Mouse (Mus musculus): ENCODE results near the gene Ubash3b. TPM values are rescaled to one million over a fixed set of nuclear protein-coding genes. Genes with fewer than 3 reads are reported as not detected.

Ubash3b gene
- polyA plus RNA-seq, 1 experiment from 2014 or later, result 13.4 TPM

DNA sequence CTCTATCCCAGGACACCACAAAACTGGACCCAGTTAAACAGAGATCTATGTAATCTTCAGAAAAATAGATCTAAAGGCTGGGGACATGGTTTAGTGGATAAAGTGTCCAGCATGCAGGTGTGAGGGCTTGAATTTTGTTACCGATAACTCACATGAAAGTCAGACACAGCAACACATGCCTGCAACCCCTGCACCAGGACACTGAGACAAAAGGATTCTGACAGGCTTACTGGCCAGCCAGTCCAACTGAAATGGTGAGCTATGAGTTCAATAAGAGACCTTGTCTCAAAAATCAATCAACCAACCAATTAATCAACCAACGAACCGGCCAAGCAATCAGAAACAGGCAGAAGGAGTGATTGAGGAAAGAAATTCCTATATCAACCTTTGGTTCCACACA, 177.7 kb downstream of the Ubash3b start:
- H3K4me1 ChIP-seq (replicated peaks; ENCODE audit: control insufficient read depth, insufficient read depth, low read length), result no peaks in the 10 kb centered on the region
- no peak overlapping the region for H3K4me3 ChIP-seq (ENCODE audit: low read depth, low read length)
- H3K4me2 ChIP-seq, result no peak overlapping the region
- no peak overlapping the region for H3K27ac ChIP-seq (ENCODE audit: low read depth, low read length)
- no peaks in the 10 kb centered on the region for H3K27me3 ChIP-seq (replicated peaks; ENCODE audit: control insufficient read depth, insufficient read depth, low read length)
- DNase-seq (ENCODE audit: low spot score), result no peak
- no peaks in the 10 kb centered on the region for H3K9me3 ChIP-seq (ENCODE audit: control insufficient read depth, low read length)
- H3K36me3 ChIP-seq (ENCODE audit: control insufficient read depth, insufficient read depth, low read length), result no peaks in the 10 kb centered on the region
- H3K9ac ChIP-seq (ENCODE audit: low read depth, low read length), result no peak overlapping the region
- no peak for ATAC-seq (replicated peaks; ENCODE audit: low FRiP score)
- 81% methylated on average over 3 of the region's 3 CpGs for WGBS

DNA sequence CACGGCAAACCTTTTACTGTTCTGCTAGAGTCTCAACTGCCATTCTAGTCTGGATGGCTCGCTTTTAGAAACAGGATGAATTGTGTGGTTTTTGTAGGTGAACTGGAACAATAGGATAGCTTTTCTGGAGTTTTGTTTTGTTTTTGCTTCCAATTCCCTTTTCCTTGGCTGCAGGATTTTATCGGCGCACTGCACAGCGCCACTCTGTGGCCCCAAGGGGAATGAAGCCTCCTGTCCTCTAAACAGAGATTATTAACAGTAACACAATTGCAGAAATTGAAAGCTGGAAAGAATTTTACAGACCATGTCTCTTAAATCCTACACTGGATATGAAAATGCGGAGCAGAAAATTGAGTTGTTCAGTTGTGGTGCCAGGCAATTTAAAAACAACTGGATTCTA, 179.0 kb downstream of the Ubash3b start:
- no peaks in the 10 kb centered on the region for H3K4me1 ChIP-seq (replicated peaks; ENCODE audit: control insufficient read depth, insufficient read depth, low read length)
- H3K4me2 ChIP-seq, result no peak overlapping the region
- H3K9me3 ChIP-seq (ENCODE audit: control insufficient read depth, low read length), result no peaks in the 10 kb centered on the region
- no peak overlapping the region for H3K9ac ChIP-seq (ENCODE audit: low read depth, low read length)
- H3K4me3 ChIP-seq (ENCODE audit: low read depth, low read length), result no peak overlapping the region
- H3K27me3 ChIP-seq (replicated peaks; ENCODE audit: control insufficient read depth, insufficient read depth, low read length), result no peaks in the 10 kb centered on the region
- no peak for ATAC-seq (replicated peaks; ENCODE audit: low FRiP score)
- DNase-seq (ENCODE audit: low spot score), result no peak
- WGBS, result 39% methylated on average over 6 of the region's 6 CpGs
- no peak overlapping the region for H3K27ac ChIP-seq (ENCODE audit: low read depth, low read length)
- no peaks in the 10 kb centered on the region for H3K36me3 ChIP-seq (ENCODE audit: control insufficient read depth, insufficient read depth, low read length)

DNA sequence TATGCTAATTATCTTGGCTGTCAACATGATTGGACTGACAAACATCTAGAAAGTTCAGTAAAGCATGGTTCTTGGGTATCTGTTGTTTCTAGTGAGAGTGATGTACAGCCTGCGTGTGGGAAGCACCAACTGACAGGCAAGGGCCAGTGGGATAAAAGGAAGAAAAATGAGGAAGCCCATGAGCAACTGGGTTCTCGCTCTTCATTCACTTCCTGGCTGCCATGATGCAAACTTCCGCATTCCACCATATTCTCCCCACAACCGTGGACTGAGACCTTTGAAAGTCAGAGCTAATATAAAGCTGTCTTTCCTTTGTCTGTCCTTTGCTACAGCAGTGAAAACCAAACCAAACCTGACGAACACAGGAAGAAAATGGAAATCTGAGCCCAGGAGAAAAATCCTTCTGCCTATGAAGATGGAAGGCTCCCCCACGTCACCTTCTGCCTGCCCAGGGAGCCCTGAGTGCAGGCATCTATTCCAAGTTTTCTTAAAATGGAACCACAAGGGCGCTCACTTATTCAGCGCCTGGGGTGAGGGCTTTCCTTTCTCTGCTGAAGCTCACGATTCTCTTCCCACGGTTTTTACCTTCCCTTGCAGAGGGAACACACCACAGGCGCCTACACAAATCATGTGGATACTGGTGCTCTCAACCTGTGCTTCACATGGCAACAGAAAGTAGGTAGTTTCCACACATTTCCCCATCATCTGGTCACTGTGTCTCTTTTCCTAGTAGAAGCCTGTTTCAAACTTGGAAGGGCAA, 187.3 kb downstream of the Ubash3b start:
- H3K9ac ChIP-seq (ENCODE audit: low read depth, low read length), result no peak overlapping the region
- no peaks in the 10 kb centered on the region for H3K36me3 ChIP-seq (ENCODE audit: control insufficient read depth, insufficient read depth, low read length)
- WGBS, result 63% methylated on average over 11 of the region's 11 CpGs
- H3K4me2 ChIP-seq, result no peak overlapping the region
- DNase-seq (ENCODE audit: low spot score) (no peak), ATAC-seq (replicated peaks; ENCODE audit: low FRiP score) (no peak)
- no peaks in the 10 kb centered on the region for H3K4me1 ChIP-seq (replicated peaks; ENCODE audit: control insufficient read depth, insufficient read depth, low read length)
- no peaks in the 10 kb centered on the region for H3K27me3 ChIP-seq (replicated peaks; ENCODE audit: control insufficient read depth, insufficient read depth, low read length)
- no peak overlapping the region for H3K27ac ChIP-seq (ENCODE audit: low read depth, low read length)
- H3K9me3 ChIP-seq (ENCODE audit: control insufficient read depth, low read length), result no peaks in the 10 kb centered on the region
- no peak overlapping the region for H3K4me3 ChIP-seq (ENCODE audit: low read depth, low read length)

DNA sequence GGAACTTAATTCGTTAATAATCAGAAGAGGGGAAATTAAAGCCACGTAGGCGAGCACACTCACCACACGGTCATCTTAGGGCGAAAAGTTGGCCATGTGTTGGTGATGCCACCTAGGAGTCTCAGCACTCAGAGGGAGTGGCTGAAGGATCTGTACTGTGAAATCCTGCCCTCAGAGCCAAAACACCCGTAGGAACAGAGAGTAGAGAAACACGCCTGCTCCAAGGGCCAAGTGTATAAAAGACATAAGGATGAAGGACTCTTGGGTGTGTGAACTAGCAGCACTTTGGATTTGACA, 197.1 kb downstream of the Ubash3b start:
- Histone ChIP-seq H3K36me3 (ENCODE audit: control insufficient read depth, insufficient read depth, low read length) (no peaks in the 10 kb centered on the region), H3K27me3 (replicated peaks; ENCODE audit: control insufficient read depth, insufficient read depth, low read length) (peaks cover 36% of the 10 kb centered on the region), H3K27ac (ENCODE audit: low read depth, low read length) (no peak overlapping the region), H3K4me2 (peak overlapping the region; percentile 65), H3K4me3 (ENCODE audit: low read depth, low read length) (peak overlapping the region; percentile 42), H3K4me1 (replicated peaks; ENCODE audit: control insufficient read depth, insufficient read depth, low read length) (no peaks in the 10 kb centered on the region), H3K9me3 (ENCODE audit: control insufficient read depth, low read length) (no peaks in the 10 kb centered on the region), H3K9ac (ENCODE audit: low read depth, low read length) (no peak overlapping the region)
- no peak for ATAC-seq (replicated peaks; ENCODE audit: low FRiP score)
- no peak for DNase-seq (ENCODE audit: low spot score)
- 34% methylated on average over 7 of the region's 7 CpGs for WGBS

DNA sequence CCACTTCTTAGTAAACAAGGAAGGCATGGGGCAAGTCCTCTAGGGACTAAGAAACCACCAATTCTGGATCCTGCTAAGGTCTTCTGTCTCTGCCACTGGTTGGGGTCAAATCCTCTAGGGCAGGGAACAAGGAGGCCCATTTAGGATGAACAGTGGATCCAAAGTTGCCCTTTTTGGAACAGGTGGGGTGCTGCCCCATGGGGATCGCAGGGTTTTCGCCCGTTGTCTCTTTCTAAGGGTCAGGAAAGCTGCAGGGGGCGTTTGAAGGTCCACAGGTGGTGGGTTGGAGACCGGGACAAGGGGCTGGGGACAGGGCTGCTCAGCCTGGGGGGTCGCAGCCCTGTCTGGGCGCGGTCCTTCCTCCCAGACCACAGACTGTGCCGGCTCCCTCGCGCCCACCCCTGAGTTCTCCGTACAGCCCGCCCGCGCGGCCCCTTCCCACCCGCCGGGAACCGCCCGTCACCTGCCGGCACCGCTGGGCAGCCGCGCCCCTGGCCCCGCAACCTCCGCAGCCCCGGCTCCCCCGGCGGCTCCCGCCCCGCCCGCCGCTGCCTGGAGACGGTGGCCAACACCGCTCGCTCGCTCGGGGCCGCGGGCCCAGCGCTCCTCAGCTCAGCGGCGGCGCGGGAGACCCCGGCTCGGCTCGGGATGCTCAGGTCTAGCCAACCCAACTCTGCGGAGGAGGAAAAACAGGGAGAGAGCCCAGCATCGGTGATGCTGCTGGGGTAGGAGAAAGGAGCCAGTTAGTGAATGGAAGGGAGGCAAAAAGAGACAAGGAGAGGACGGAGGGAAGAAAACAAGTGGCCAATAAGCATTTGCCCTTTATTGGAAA, 197.7 kb downstream of the Ubash3b start, which contains the start of gene Jhy:
Gene Jhy, minus strand, starts transcription at position 533 of the 832 bp plus-strand sequence.
- WGBS, result 2% methylated on average over 39 of the region's 51 CpGs
- Histone ChIP-seq H3K27ac (ENCODE audit: low read depth, low read length) (no peak within 1 kb of the TSS), H3K9ac (ENCODE audit: low read depth, low read length) (no peak within 1 kb of the TSS), H3K27me3 (replicated peaks; ENCODE audit: control insufficient read depth, insufficient read depth, low read length) (peaks cover 36% of the 10 kb centered on the region), H3K4me2 (peak within 1 kb of the TSS; percentile 65), H3K4me1 (replicated peaks; ENCODE audit: control insufficient read depth, insufficient read depth, low read length) (no peaks in the 10 kb centered on the region), H3K9me3 (ENCODE audit: control insufficient read depth, low read length) (no peaks in the 10 kb centered on the region), H3K36me3 (ENCODE audit: control insufficient read depth, insufficient read depth, low read length) (no peaks in the 10 kb centered on the region), H3K4me3 (ENCODE audit: low read depth, low read length) (peak within 1 kb of the TSS; percentile 42)
- 0 out of 2 replicates have a peak, but pooled peaks have one; percentile 18 for ATAC-seq (replicated peaks; ENCODE audit: low FRiP score)
- DNase-seq (ENCODE audit: low spot score), result no peak

DNA sequence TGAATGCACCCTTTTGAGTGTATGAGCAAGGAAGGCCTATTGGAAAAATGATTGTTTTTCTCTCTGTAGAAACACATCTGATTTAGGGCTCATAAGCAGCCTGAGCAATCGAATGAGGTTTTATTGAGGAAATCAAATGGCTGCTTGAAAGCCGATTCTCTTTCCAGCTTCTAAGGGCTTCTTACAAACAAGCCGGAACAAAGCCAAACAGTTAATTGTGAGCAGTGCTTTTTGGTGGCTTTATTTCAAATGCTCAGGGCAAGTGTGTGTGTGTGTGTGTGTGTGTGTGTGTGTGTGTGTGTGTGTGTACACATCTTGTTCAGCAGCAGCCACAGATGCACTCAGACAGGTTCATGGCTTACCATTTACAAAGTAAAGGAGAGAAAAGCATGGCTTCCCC, 200.1 kb downstream of the Ubash3b start:
- Histone ChIP-seq H3K27me3 (replicated peaks; ENCODE audit: control insufficient read depth, insufficient read depth, low read length) (peaks cover 36% of the 10 kb centered on the region), H3K36me3 (ENCODE audit: control insufficient read depth, insufficient read depth, low read length) (no peaks in the 10 kb centered on the region), H3K4me3 (ENCODE audit: low read depth, low read length) (no peak overlapping the region), H3K27ac (ENCODE audit: low read depth, low read length) (no peak overlapping the region), H3K4me2 (no peak overlapping the region), H3K9me3 (ENCODE audit: control insufficient read depth, low read length) (no peaks in the 10 kb centered on the region), H3K4me1 (replicated peaks; ENCODE audit: control insufficient read depth, insufficient read depth, low read length) (no peaks in the 10 kb centered on the region), H3K9ac (ENCODE audit: low read depth, low read length) (no peak overlapping the region)
- ATAC-seq (replicated peaks; ENCODE audit: low FRiP score) (no peak), DNase-seq (ENCODE audit: low spot score) (no peak)
- WGBS, result 76% methylated on average over 3 of the region's 3 CpGs

Other genes with a start within 250 kb of the Ubash3b start
- 0.16 TPM in 1 of 2 replicates, not detected in the other for gene Jhy, start 197.6 kb downstream of the Ubash3b start, polyA plus RNA-seq (2014; fragmentation: Nextera tagmentation; extraction: Ambion mirVana)
- gene Crtam, start 157.1 kb downstream of the Ubash3b start, polyA plus RNA-seq (2014; fragmentation: Nextera tagmentation; extraction: Ambion mirVana), result 0.08 and 0.11 TPM in 2 replicates